Mouse (Mus musculus) megakaryocyte, embryonic 14.5 days (primary cell): ENCODE data around the gene Csrnp1. TPM values are rescaled to one million over a fixed set of nuclear protein-coding genes. Genes with fewer than 3 reads are reported as not detected.

Experiments used
- H3K27me3 ChIP-seq: replicated peaks from 2 replicates; pipeline ENCODE3; 2012; ENCODE audit warnings: inconsistent platforms
- H3K36me3 ChIP-seq: replicated peaks from 2 replicates; pipeline ENCODE3; 2012; ENCODE audit warnings: low read length, inconsistent platforms, mixed read lengths
- H3K4me1 ChIP-seq: 2 replicates; pipeline ENCODE4 v1.6.1; 2012; ENCODE audit warnings: inconsistent platforms
- H3K4me3 ChIP-seq: replicated peaks from 2 replicates; pipeline ENCODE3; 2012; ENCODE audit warnings: moderate library complexity, mild to moderate bottlenecking, inconsistent platforms
- H3K9me3 ChIP-seq: 2 replicates; pipeline ENCODE4 v1.6.1; 2012; ENCODE audit warnings: inconsistent platforms
- FLI1 ChIP-seq: IDR thresholded peaks from 2 replicates; pipeline ENCODE4 v1.6.1; 2012; ENCODE audit warnings: low read length, inconsistent platforms, mixed read lengths
- GATA1 ChIP-seq: IDR thresholded peaks from 3 replicates; pipeline ENCODE4 v1.6.1; 2012; ENCODE audit warnings: mixed read lengths, low read length, inconsistent platforms, borderline replicate concordance
- polyA plus RNA-seq: library from polyadenylated mRNA; stranded (reverse); fragments of >175 nt; gene quantifications from 2 replicates; pipeline ENCODE4 v1.2.3, GENCODE M21; 2012; ENCODE audit warnings: low replicate concordance; ENCODE audit not compliant: insufficient read depth

Gene Csrnp1
- polyA plus RNA-seq, 1 experiment: 25.7 TPM

DNA sequence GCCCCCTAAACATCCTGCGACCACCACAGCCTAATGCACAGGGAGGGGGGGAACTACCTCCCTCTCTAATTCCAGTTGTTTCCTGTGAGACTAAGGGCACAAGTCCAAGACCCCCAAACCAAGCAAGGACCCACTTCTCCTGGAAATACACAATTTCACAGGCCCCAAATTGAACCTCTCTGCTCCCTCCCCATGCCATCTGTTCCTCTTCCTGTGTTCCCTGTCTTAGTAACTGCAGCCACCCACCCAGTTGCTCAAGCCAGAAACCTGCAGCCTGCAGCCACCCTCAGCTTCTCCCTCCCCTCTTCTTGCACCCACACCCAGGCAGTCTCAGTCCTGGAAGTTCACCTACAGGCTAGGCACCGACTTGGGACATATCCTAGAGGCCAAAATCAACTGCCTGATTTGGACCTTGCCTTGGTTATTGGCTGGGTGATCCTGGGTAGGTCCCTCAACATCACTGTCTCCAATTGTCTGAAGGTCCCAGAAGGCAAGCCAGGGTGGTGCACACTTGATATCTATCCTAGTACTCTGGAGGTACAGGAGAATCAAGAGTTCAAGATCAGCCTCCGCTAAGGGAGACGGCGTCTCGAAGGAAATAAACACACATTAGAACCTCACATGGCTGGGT lies 5.5 kb downstream of the Csrnp1 start:
- Histone ChIP-seq H3K36me3 (peaks cover 32% of the 10 kb centered on the region), H3K4me3 (peak overlapping the region; percentile 90), H3K4me1 (peaks cover 79% of the 10 kb centered on the region), H3K27me3 (no peaks in the 10 kb centered on the region), H3K9me3 (no peaks in the 10 kb centered on the region)
- TF ChIP-seq GATA1 (no peak), FLI1 (no peak)

DNA sequence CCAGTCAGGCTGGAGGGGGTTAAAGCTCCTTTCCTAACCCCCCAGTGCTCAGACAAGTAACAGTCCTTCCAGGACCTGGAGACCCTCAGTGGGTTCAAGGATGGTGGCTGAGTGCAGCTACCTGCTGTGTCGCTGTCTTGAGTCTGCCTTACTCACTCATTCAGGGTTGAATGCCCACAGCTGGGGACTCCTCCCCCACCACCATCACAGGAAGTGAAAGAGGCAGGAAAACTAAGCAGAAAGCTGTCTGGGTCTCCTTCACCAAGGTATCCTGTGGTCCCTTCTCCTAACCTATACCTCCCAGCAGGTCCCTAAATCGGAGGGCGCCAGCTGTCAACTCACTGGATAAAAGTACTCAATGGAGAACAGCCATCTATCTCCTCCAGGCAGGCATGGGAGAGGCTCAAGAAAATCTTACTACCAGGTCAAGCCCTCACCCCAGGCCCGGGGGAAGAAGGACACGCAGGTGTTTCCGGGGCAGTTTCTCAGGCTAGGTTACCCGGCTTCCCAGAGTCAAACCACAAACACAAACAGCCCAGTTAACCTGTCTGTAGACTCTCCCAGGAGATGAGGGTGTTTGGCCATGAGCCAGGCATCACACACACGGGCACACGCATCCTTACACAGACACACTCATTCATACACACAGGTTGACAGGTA lies 6.2 kb downstream of the Csrnp1 start:
- Histone ChIP-seq H3K27me3 (no peaks in the 10 kb centered on the region), H3K9me3 (no peaks in the 10 kb centered on the region), H3K4me1 (peaks cover 79% of the 10 kb centered on the region), H3K36me3 (peaks cover 38% of the 10 kb centered on the region), H3K4me3 (peak overlapping the region; percentile 90)
- TF ChIP-seq FLI1 (no peak), GATA1 (no peak)

DNA sequence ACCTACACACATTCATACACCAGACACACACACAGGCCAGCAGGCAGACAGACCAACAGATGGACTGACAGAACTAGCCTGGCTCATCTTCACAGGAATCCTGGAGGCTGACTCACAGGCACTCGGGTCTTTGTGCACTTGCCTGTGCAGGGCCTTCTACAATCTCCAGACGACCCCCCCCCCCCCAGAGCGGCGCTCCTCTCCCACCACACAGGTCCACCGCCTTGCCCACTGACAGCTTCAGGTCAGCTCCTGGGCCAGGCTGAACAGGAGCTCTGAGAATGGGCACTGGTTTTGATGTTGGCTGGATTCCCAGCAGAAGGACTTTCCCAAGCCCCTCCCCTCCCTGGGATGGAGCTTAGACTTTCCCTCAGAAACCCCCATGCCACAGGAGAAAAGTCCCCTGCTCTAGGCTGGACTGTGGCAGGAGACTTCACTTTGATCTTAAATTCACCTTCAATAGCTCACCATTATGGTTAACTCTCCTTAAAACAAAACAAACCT lies 6.8 kb downstream of the Csrnp1 start:
- Histone ChIP-seq H3K9me3 (no peaks in the 10 kb centered on the region), H3K4me3 (peak overlapping the region; percentile 90), H3K36me3 (peaks cover 45% of the 10 kb centered on the region), H3K4me1 (peaks cover 77% of the 10 kb centered on the region), H3K27me3 (no peaks in the 10 kb centered on the region)
- no peak for TF ChIP-seq GATA1
- no peak for TF ChIP-seq FLI1

DNA sequence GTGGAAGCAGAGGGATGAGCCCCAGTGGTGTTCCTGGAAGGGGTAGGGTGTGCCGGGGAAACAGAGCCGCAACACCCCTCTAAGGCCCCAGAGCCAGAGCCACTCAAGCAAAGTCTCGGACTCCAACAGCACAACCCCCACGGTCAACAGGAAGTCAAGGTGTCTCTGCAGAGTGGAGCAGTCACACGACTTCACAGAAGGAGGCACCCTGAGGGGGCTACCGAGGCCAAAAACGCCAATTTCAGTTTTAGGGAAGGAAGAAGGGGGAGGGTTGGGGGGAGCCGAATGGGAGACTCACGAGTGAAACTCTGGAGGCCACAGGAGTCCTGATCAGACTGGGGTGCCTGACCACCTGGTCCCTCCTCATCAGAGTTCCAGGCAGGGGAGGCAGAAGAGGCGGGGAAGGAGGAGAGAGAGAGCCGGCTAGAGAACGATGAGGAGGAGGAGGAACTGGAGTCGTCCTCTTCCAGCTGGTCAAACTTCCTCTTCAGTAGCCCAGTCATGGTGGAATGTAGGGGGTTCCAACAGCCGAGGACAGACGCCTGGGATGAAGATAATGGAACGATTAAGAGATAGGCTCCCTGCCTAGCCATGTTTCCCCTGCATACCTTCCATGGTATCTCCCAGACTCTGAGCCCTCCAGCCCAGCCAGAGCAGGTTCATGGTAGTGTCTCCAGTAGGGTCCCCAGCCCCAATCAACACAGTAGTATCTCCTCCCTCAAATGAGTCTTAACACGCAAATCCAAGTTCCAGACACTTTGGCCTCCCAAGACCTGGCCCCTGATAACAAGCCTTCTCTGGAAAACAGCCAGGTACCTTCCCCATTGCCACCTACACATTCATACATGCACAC lies 7.5 kb downstream of the Csrnp1 start:
- peaks cover 52% of the 10 kb centered on the region for H3K36me3 ChIP-seq
- H3K4me3 ChIP-seq: peak overlapping the region; percentile 90
- no peak for TF ChIP-seq FLI1
- no peak for TF ChIP-seq GATA1
- H3K9me3 ChIP-seq: no peaks in the 10 kb centered on the region
- H3K4me1 ChIP-seq: peaks cover 73% of the 10 kb centered on the region
- H3K27me3 ChIP-seq: no peaks in the 10 kb centered on the region

DNA sequence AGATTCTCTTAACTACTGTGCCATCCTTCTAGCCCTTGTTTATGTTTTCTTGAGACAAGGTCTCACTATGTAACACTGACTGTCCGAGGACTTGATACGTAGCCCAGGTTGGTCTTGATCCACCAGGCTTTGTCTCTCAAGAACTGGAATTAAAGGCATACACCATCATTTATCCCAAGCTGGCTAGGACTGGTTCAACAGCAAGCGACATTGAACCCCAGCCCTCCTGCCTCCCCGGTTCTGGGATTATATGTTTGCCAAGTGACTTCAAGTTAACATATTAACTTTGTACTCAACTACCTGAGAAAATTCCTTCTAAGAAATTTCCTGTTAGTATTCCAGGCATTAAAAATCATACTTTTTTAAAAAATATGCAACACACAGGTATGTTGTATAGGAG lies 9.2 kb downstream of the Csrnp1 start:
- peaks cover 71% of the 10 kb centered on the region for H3K4me1 ChIP-seq
- H3K36me3 ChIP-seq: peaks cover 66% of the 10 kb centered on the region
- no peaks in the 10 kb centered on the region for H3K9me3 ChIP-seq
- TF ChIP-seq FLI1 (no peak), GATA1 (no peak)
- H3K27me3 ChIP-seq: no peaks in the 10 kb centered on the region
- H3K4me3 ChIP-seq: peak overlapping the region; percentile 2

DNA sequence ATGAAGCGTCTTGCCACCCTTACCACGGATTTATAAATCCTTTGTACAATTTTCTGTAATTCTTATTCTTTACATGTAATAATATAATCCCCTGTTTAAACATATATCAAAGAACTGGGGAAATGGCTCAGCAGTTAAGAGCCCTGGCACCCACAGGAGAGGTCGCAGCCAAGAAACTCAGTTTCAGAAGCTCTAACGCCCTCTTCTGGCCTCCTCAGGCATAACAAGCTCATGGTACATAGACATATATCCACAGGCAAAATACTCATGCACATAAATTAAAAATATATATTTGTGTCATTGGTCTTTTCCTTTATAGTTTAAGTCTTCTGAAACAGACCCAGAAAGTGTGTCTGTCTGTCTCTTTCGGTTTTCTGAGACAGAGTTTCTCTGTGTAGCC lies 9.8 kb downstream of the Csrnp1 start:
- Histone ChIP-seq H3K4me3 (no peak overlapping the region), H3K27me3 (no peaks in the 10 kb centered on the region), H3K4me1 (peaks cover 68% of the 10 kb centered on the region), H3K9me3 (no peaks in the 10 kb centered on the region), H3K36me3 (peaks cover 70% of the 10 kb centered on the region)
- TF ChIP-seq GATA1: no peak
- no peak for TF ChIP-seq FLI1

DNA sequence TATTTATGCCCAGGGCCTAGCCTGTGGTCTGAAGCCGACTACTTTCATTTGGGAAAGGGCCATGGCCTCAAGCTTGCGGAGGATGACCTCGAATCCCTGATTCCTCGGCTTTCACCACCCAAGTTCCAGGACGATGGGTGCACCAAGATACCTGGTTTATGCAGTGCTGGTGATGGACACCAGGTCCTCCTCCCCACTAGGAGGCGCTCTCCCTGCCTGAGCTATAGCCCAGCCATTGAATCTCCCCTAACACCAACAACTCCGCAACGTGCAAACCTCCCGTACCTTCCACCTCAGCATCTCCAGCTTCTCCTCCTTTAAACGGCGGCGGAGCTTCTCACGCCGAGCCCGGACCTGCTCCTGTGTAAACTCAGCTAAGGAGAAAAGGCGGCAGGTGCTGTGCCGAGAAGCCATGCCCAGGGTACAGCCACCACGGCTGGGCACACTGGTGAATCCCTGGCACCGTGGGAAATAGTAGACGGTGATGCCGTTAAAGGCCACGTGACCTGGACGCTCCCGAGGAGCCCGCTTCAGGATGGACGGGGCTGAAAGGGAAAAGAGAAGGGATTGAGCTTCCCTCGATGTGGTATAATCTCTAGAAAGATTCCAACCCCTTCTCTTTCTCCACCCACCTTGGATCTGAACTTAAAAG lies 10.5 kb downstream of the Csrnp1 start:
- no peak overlapping the region for H3K4me3 ChIP-seq
- TF ChIP-seq FLI1: no peak
- TF ChIP-seq GATA1: no peak
- H3K36me3 ChIP-seq: peaks cover 75% of the 10 kb centered on the region
- H3K27me3 ChIP-seq: no peaks in the 10 kb centered on the region
- no peaks in the 10 kb centered on the region for H3K9me3 ChIP-seq
- H3K4me1 ChIP-seq: peaks cover 61% of the 10 kb centered on the region

DNA sequence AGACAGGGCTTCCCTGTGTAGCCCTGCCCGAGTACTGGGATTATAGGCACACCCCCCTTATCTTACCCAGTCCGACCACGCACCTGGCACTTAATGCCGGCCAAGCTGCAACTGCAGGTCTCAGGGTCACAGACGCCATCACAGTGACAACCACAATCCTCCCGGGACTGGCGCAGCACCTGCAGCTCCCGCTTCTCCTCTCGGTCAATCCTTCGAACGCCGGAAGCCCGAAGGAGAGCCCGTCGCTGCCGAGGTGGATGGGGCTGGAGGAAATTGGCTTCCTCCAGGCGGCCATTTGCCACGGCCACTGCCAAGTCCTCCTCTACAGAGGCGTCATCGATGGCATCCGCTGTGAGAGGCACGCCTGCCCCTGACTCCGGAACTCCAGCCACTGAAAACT lies 11.2 kb downstream of the Csrnp1 start:
- H3K9me3 ChIP-seq: no peaks in the 10 kb centered on the region
- peaks cover 75% of the 10 kb centered on the region for H3K36me3 ChIP-seq
- H3K4me1 ChIP-seq: peaks cover 54% of the 10 kb centered on the region
- TF ChIP-seq FLI1: no peak
- TF ChIP-seq GATA1: no peak
- H3K4me3 ChIP-seq: no peak overlapping the region
- H3K27me3 ChIP-seq: no peaks in the 10 kb centered on the region

DNA sequence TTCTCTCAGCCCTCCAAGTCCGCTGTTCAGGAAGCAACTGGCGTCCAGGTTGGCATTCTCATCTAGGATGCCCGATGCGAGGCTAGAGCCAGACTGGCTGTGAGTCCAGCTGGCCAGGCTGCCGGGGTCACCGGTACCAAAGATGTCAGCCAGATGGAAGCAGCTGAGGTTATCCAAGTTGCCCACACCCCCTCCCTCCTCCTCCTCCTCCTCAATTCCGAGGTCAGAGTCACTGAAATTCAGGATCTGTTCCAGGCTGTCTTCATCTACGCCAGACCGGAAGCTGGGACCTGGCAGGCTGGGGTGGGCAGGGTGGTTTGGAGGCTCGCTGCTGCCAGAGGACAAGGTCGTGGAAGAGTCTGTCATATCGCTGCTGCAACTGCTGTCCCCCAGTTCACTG lies 11.9 kb downstream of the Csrnp1 start:
- Histone ChIP-seq H3K9me3 (no peaks in the 10 kb centered on the region), H3K27me3 (no peaks in the 10 kb centered on the region), H3K4me3 (no peak overlapping the region), H3K4me1 (peaks cover 53% of the 10 kb centered on the region), H3K36me3 (peaks cover 75% of the 10 kb centered on the region)
- TF ChIP-seq FLI1: no peak
- TF ChIP-seq GATA1: no peak
